Mouse (Mus musculus) hindbrain, embryonic 12.5 days (tissue): Measurements from ENCODE around the gene Vrk2. TPM values are rescaled to one million over a fixed set of nuclear protein-coding genes. Genes with fewer than 3 reads are reported as not detected.

Source experiments
- ATAC-seq: fragments of 200-750 bp; cut with Nextera tagmentation; 2 replicates; pipeline ENCODE4 v1.8.0; 2017; ENCODE audit warnings: moderate TSS enrichment; ENCODE audit not compliant: low FRiP score
- H3K27ac ChIP-seq: fragments of 300-500 bp; sonication (generic); 2 replicates; pipeline ENCODE4 v1.5.1; 2016; ENCODE audit warnings: mild to moderate bottlenecking
- H3K27me3 ChIP-seq: fragments of 300-500 bp; sonication (generic); 2 replicates; pipeline ENCODE4 v1.6.1; 2016; ENCODE audit warnings: mild to moderate bottlenecking
- H3K36me3 ChIP-seq: fragments of 300-500 bp; sonication (generic); 2 replicates; pipeline ENCODE4 v1.6.1; 2016; ENCODE audit warnings: mild to moderate bottlenecking
- H3K4me1 ChIP-seq: fragments of 300-500 bp; sonication (generic); 2 replicates; pipeline ENCODE4 v1.6.1; 2016
- H3K4me2 ChIP-seq: fragments of 300-500 bp; sonication (generic); replicated peaks from 2 replicates; pipeline ENCODE4 v1.6.1; 2016; ENCODE audit warnings: mild to moderate bottlenecking
- H3K4me3 ChIP-seq: fragments of 300-500 bp; sonication (generic); 2 replicates; pipeline ENCODE4 v1.5.1; 2016; ENCODE audit warnings: mild to moderate bottlenecking
- H3K9ac ChIP-seq: fragments of 300-500 bp; sonication (generic); 2 replicates; pipeline ENCODE4 v1.6.1; 2016; ENCODE audit warnings: mild to moderate bottlenecking, moderate library complexity
- H3K9me3 ChIP-seq: fragments of 300-500 bp; sonication (generic); replicated peaks from 2 replicates; pipeline ENCODE4 v1.6.1; 2016; ENCODE audit warnings: mild to moderate bottlenecking
- WGBS: fragments of 180-500 bp; shearing (Covaris S2); methylation state at CpG from one replicate; pipeline ENCODE4 v1.1.7; 2016; 5-methylcytosine and 5-hydroxymethylcytosine counted together
- polyA plus RNA-seq: library from polyadenylated mRNA; unstranded; fragments of >200 nt; fragmentation: Nextera tagmentation; extraction: Ambion mirVana; gene quantifications from 2 replicates; pipeline ENCODE4 v1.2.1, GENCODE M21; 2016

Gene Vrk2
- polyA plus RNA-seq, 1 experiment from 2014 or later: 11.1 TPM

GRCm38 (mm10) chr11:26532994-26533827, 60.6 kb downstream of the Vrk2 start:
- H3K4me1 ChIP-seq: no peaks in the 10 kb centered on the region
- H3K27ac ChIP-seq: no peak overlapping the region
- H3K9ac ChIP-seq: no peak overlapping the region
- H3K4me2 ChIP-seq: no peak overlapping the region
- H3K36me3 ChIP-seq: no peaks in the 10 kb centered on the region
- H3K9me3 ChIP-seq: no peaks in the 10 kb centered on the region
- WGBS: 87% methylated on average over 5 of the region's 5 CpGs
- ATAC-seq: no peak
- no peak overlapping the region for H3K4me3 ChIP-seq
- H3K27me3 ChIP-seq: no peaks in the 10 kb centered on the region

GRCm38 (mm10) chr11:26526861-26527260, 66.9 kb downstream of the Vrk2 start:
- H3K36me3 ChIP-seq: 0 out of 2 replicates have a peak, but pooled peaks cover 3% of the 10 kb centered on the region
- H3K9me3 ChIP-seq: no peaks in the 10 kb centered on the region
- no peak overlapping the region for H3K27ac ChIP-seq
- no peaks in the 10 kb centered on the region for H3K4me1 ChIP-seq
- H3K4me2 ChIP-seq: no peak overlapping the region
- H3K4me3 ChIP-seq: no peak overlapping the region
- H3K27me3 ChIP-seq: no peaks in the 10 kb centered on the region
- no peak for ATAC-seq
- 94% methylated on average over 2 of the region's 2 CpGs for WGBS
- no peak overlapping the region for H3K9ac ChIP-seq

GRCm38 (mm10) chr11:26518991-26519390, 74.8 kb downstream of the Vrk2 start:
- Histone ChIP-seq H3K27me3 (no peaks in the 10 kb centered on the region), H3K36me3 (no peaks in the 10 kb centered on the region), H3K9ac (no peak overlapping the region), H3K27ac (no peak overlapping the region), H3K4me1 (no peaks in the 10 kb centered on the region), H3K9me3 (no peaks in the 10 kb centered on the region), H3K4me3 (no peak overlapping the region), H3K4me2 (no peak overlapping the region)
- ATAC-seq: no peak
- WGBS: 80% methylated on average over 3 of the region's 3 CpGs

GRCm38 (mm10) chr11:26516086-26516485, 77.7 kb downstream of the Vrk2 start:
- H3K9me3 ChIP-seq: no peaks in the 10 kb centered on the region
- no peaks in the 10 kb centered on the region for H3K27me3 ChIP-seq

GRCm38 (mm10) chr11:26513683-26514082, 80.1 kb downstream of the Vrk2 start:
- no peak overlapping the region for H3K27ac ChIP-seq
- no peaks in the 10 kb centered on the region for H3K9me3 ChIP-seq
- H3K4me3 ChIP-seq: no peak overlapping the region
- no peak overlapping the region for H3K4me2 ChIP-seq
- no peaks in the 10 kb centered on the region for H3K27me3 ChIP-seq
- H3K9ac ChIP-seq: no peak overlapping the region
- no peak for ATAC-seq
- H3K36me3 ChIP-seq: no peaks in the 10 kb centered on the region
- H3K4me1 ChIP-seq: no peaks in the 10 kb centered on the region

More at GRCm38 (mm10) chr11:26516086-26516485, 77.7 kb downstream of the Vrk2 start:
- H3K36me3 ChIP-seq: no peaks in the 10 kb centered on the region
- H3K9ac ChIP-seq: no peak overlapping the region
- 65% methylated on average over 2 of the region's 2 CpGs for WGBS
- no peak overlapping the region for H3K4me2 ChIP-seq
- ATAC-seq: no peak
- no peak overlapping the region for H3K27ac ChIP-seq
- no peak overlapping the region for H3K4me3 ChIP-seq
- H3K4me1 ChIP-seq: no peaks in the 10 kb centered on the region

GRCm38 (mm10) chr11:26495951-26496350, 97.8 kb downstream of the Vrk2 start:
- Histone ChIP-seq H3K9me3 (no peaks in the 10 kb centered on the region), H3K27ac (no peak overlapping the region), H3K9ac (no peak overlapping the region), H3K36me3 (no peaks in the 10 kb centered on the region), H3K4me2 (no peak overlapping the region), H3K27me3 (no peaks in the 10 kb centered on the region), H3K4me3 (no peak overlapping the region), H3K4me1 (no peaks in the 10 kb centered on the region)
- 91% methylated on average over 5 of the region's 5 CpGs for WGBS
- no peak for ATAC-seq

- no peaks in the 10 kb centered on the region for H3K27me3 ChIP-seq
- no peak overlapping the region for H3K4me3 ChIP-seq
- peak overlapping the region; percentile 30; the same call in 1 of the 2 replicates for H3K27ac ChIP-seq
- 0 out of 2 replicates have a peak, but pooled peaks cover 2% of the 10 kb centered on the region for H3K4me1 ChIP-seq
- no peaks in the 10 kb centered on the region for H3K9me3 ChIP-seq
- no peak for ATAC-seq
- H3K4me2 ChIP-seq: no peak overlapping the region
- H3K36me3 ChIP-seq: no peaks in the 10 kb centered on the region
- H3K9ac ChIP-seq: no peak overlapping the region
- WGBS: 65% methylated on average over 12 of the region's 12 CpGs
Measured at GRCm38 (mm10) chr11:26489761-26490466, 103.9 kb downstream of the Vrk2 start.

GRCm38 (mm10) chr11:26481691-26482242, 112.0 kb downstream of the Vrk2 start:
- no peaks in the 10 kb centered on the region for H3K9me3 ChIP-seq
- H3K27ac ChIP-seq: no peak overlapping the region
- no peak for ATAC-seq
- no peak overlapping the region for H3K4me2 ChIP-seq
- no peaks in the 10 kb centered on the region for H3K27me3 ChIP-seq
- no peaks in the 10 kb centered on the region for H3K4me1 ChIP-seq
- H3K9ac ChIP-seq: no peak overlapping the region
- H3K4me3 ChIP-seq: no peak overlapping the region
- no peaks in the 10 kb centered on the region for H3K36me3 ChIP-seq
- WGBS: 83% methylated on average over 3 of the region's 3 CpGs

- WGBS: 85% methylated on average over 6 of the region's 6 CpGs
- Histone ChIP-seq H3K9ac (no peak overlapping the region), H3K27me3 (no peaks in the 10 kb centered on the region), H3K27ac (no peak overlapping the region), H3K36me3 (peaks cover 12% of the 10 kb centered on the region; the same call in 1 of the 2 replicates), H3K4me1 (no peaks in the 10 kb centered on the region), H3K9me3 (no peaks in the 10 kb centered on the region), H3K4me2 (no peak overlapping the region), H3K4me3 (no peak overlapping the region)
- ATAC-seq: no peak
Measured at GRCm38 (mm10) chr11:26477037-26477739, 116.6 kb downstream of the Vrk2 start.

GRCm38 (mm10) chr11:26454081-26454480, 139.7 kb downstream of the Vrk2 start:
- no peak overlapping the region for H3K4me2 ChIP-seq
- 85% methylated on average over 4 of the region's 4 CpGs for WGBS
- no peak for ATAC-seq
- no peaks in the 10 kb centered on the region for H3K4me1 ChIP-seq
- H3K9ac ChIP-seq: no peak overlapping the region
- H3K36me3 ChIP-seq: no peaks in the 10 kb centered on the region
- no peaks in the 10 kb centered on the region for H3K9me3 ChIP-seq
- no peaks in the 10 kb centered on the region for H3K27me3 ChIP-seq
- H3K27ac ChIP-seq: no peak overlapping the region
- no peak overlapping the region for H3K4me3 ChIP-seq

GRCm38 (mm10) chr11:26452693-26453092, 141.1 kb downstream of the Vrk2 start:
- Histone ChIP-seq H3K27me3 (no peaks in the 10 kb centered on the region), H3K9me3 (no peaks in the 10 kb centered on the region), H3K4me2 (no peak overlapping the region), H3K4me3 (no peak overlapping the region), H3K9ac (no peak overlapping the region), H3K36me3 (no peaks in the 10 kb centered on the region), H3K27ac (no peak overlapping the region), H3K4me1 (no peaks in the 10 kb centered on the region)
- ATAC-seq: no peak
- WGBS: 92% methylated on average over 4 of the region's 4 CpGs

GRCm38 (mm10) chr11:26451228-26451627, 142.6 kb downstream of the Vrk2 start:
- no peaks in the 10 kb centered on the region for H3K4me1 ChIP-seq
- no peaks in the 10 kb centered on the region for H3K27me3 ChIP-seq
- H3K4me3 ChIP-seq: no peak overlapping the region
- 92% methylated on average over 2 of the region's 2 CpGs for WGBS
- no peak overlapping the region for H3K9ac ChIP-seq
- H3K4me2 ChIP-seq: no peak overlapping the region
- no peak overlapping the region for H3K27ac ChIP-seq
- no peaks in the 10 kb centered on the region for H3K9me3 ChIP-seq
- no peaks in the 10 kb centered on the region for H3K36me3 ChIP-seq
- ATAC-seq: no peak
